Mouse (Mus musculus): ENCODE data around the gene Dapp1. TPM values are rescaled to one million over a fixed set of nuclear protein-coding genes. Genes with fewer than 3 reads are reported as not detected.

Gene Dapp1
- polyA plus RNA-seq, 1 experiment from 2014 or later: 2.9 TPM

DNA sequence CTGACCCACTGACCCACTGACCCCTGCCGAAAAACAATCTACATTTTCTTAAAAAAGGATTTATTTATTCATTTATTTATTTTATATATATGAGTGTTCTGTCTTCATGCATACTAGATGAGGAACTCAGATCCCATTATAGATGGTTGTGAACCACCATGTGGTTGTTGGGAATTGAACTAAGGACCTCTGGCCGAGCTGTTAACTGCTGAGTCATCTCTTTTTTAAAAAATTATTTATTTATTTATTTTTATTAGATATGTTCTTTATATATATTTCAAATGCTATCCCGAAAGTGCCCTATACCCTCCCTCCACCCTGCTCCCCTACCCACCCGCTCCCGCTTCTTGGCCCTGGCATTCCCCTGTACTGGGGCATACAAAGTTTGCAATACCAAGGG is 100.3 kb downstream of the Dapp1 start:
- H3K9ac ChIP-seq (replicated peaks): no peak overlapping the region
- no peaks in the 10 kb centered on the region for H3K27me3 ChIP-seq
- 95% methylated on average over 5 of the region's 5 CpGs for WGBS
- H3K9me3 ChIP-seq: no peaks in the 10 kb centered on the region
- H3K4me3 ChIP-seq (replicated peaks): no peak overlapping the region
- H3K36me3 ChIP-seq: peaks cover 10% of the 10 kb centered on the region; the same call in 1 of the 2 replicates
- H3K27ac ChIP-seq: no peak overlapping the region
- ATAC-seq (ENCODE audit: insufficient number of reproducible peaks, insufficient read depth, low FRiP score, low TSS enrichment, low read depth): no peak
- H3K4me2 ChIP-seq: no peak overlapping the region
- H3K4me1 ChIP-seq (replicated peaks): no peaks in the 10 kb centered on the region

Other genes starting within 250 kb of the Dapp1 start
- gene H2afz, start 117.1 kb downstream of the Dapp1 start, polyA plus RNA-seq (2016; fragmentation: Nextera tagmentation; extraction: Ambion mirVana): 2,591 and 2,901 TPM in 2 replicates
- 11.0 and 11.6 TPM in 2 replicates for gene Dnajb14, start 113.9 kb downstream of the Dapp1 start, polyA plus RNA-seq (2016; fragmentation: Nextera tagmentation; extraction: Ambion mirVana)
- 94.0 and 98.3 TPM in 2 replicates for gene Lamtor3, start 63.0 kb downstream of the Dapp1 start, polyA plus RNA-seq (2016; fragmentation: Nextera tagmentation; extraction: Ambion mirVana)
- 0.63 and 0.71 TPM in 2 replicates for gene 1110002E22Rik, start 83.5 kb upstream of the Dapp1 start, polyA plus RNA-seq (2016; fragmentation: Nextera tagmentation; extraction: Ambion mirVana)
- gene Gm5105, start 85.8 kb upstream of the Dapp1 start, polyA plus RNA-seq (2016; fragmentation: Nextera tagmentation; extraction: Ambion mirVana): 0.19 TPM in 1 of 2 replicates, not detected in the other
- gene Trmt10a, start 161.9 kb upstream of the Dapp1 start, polyA plus RNA-seq (2016; fragmentation: Nextera tagmentation; extraction: Ambion mirVana): 14.6 and 15.0 TPM in 2 replicates
- 8.9 and 9.2 TPM in 2 replicates for gene Mttp, start 163.4 kb upstream of the Dapp1 start, polyA plus RNA-seq (2016; fragmentation: Nextera tagmentation; extraction: Ambion mirVana)
- gene 4930579F01Rik, start 212.3 kb upstream of the Dapp1 start, polyA plus RNA-seq (2016; fragmentation: Nextera tagmentation; extraction: Ambion mirVana): not detected in 2 replicates
- gene Adh7, start 236.2 kb upstream of the Dapp1 start, polyA plus RNA-seq (2016; fragmentation: Nextera tagmentation; extraction: Ambion mirVana): 0.10 and 0.20 TPM in 2 replicates